ENCODE assay signal across 22 mouse cellular contexts in the genomic region with DNA sequence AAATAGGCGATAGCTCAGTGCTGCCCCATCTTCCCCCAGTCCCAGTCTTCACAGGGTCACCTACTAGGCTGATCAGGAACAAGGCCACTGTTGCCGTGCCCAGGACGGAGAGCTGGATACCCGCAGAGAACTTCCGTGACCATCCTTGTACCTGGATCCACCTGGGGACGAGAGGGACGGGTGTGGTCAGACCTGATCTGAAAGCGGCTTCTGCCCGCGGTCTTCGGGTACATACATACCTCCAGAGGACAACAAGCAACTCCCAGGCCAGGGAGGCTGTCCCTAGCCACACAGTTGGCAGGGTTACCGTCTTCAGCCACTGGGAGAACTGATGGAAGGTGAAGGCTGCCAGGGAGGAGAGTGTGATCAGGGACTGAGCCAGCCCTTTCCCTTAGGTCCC. TPM values are rescaled to one million over a fixed set of nuclear protein-coding genes. Genes with fewer than 3 reads are reported as not detected.
"Had no signal": no experiment of that assay in that cellular context is flagged by ENCODE, and none has a peak within 500 bp of the region (broad histone marks: within the 10 kb centered on the region; RNA-seq: fewer than 3 reads in every experiment).

No protein-coding gene starts in this region.

- H3K27me3 ChIP-seq: midbrain, embryonic 13.5 days had no signal

- ATAC-seq: liver, postnatal 0 days; lung, postnatal 0 days; midbrain, embryonic 13.5 days; midbrain, embryonic 16.5 days had no signal

- DNase-seq: kidney, postnatal 25 days; layer of hippocampus, adult 9-11 months; liver, postnatal 0 days; lung, embryonic 14.5 days; thymus, adult 18-20 months; thymus, postnatal 36 days had no signal

- H3K4me2 ChIP-seq: liver, embryonic 11.5 days; lung, embryonic 14.5 days; midbrain, embryonic 13.5 days had no signal

- H3K9me3 ChIP-seq: midbrain, embryonic 13.5 days had no signal

- H3K27ac ChIP-seq: kidney, postnatal 0 days; layer of hippocampus, adult 2 months; liver, embryonic 14.5 days; macrophage; midbrain, embryonic 13.5 days had no signal

- H3K4me3 ChIP-seq: layer of hippocampus, adult 2 months; midbrain, embryonic 13.5 days had no signal

- H3K9ac ChIP-seq: liver, embryonic 14.5 days; liver, postnatal 0 days; lung, embryonic 14.5 days; midbrain, embryonic 13.5 days had no signal

RNA-seq across cellular contexts. Expression of a gene that starts 18.6 kb away (rescaled TPM):
- total RNA-seq: layer of hippocampus, adult 2 months; layer of hippocampus, postnatal 25 days; left cerebral cortex, adult 18-20 months; left cerebral cortex, postnatal 25 days had no signal
- polyA plus RNA-seq: large intestine, adult 2 months; limb, embryonic 11.5 days; limb, embryonic 14.5 days; lung, embryonic 14.5 days; lung, postnatal 0 days; macrophage; midbrain, embryonic 13.5 days; midbrain, embryonic 16.5 days; neural tube, embryonic 11.5 days; neural tube, embryonic 14.5 days had no signal
